Mouse (Mus musculus) cortical plate, adult 2 months (tissue): ENCODE measurements around the gene Ap3d1.

Experiments
- CTCF ChIP-seq: fragments of 200-500 bp; IDR thresholded peaks from 2 replicates; pipeline ENCODE4 v1.5.1; 2011; ENCODE audit warnings: mild to moderate bottlenecking, control low read depth, low read length; ENCODE audit not compliant: insufficient read depth; ENCODE audit errors: extremely low read depth
- POLR2A ChIP-seq: fragments of 200-500 bp; IDR thresholded peaks from 2 replicates; pipeline ENCODE4 v1.6.1; 2011; ENCODE audit warnings: mild to moderate bottlenecking, low read length, control low read depth; ENCODE audit not compliant: insufficient read depth; ENCODE audit errors: extremely low read depth

DNA sequence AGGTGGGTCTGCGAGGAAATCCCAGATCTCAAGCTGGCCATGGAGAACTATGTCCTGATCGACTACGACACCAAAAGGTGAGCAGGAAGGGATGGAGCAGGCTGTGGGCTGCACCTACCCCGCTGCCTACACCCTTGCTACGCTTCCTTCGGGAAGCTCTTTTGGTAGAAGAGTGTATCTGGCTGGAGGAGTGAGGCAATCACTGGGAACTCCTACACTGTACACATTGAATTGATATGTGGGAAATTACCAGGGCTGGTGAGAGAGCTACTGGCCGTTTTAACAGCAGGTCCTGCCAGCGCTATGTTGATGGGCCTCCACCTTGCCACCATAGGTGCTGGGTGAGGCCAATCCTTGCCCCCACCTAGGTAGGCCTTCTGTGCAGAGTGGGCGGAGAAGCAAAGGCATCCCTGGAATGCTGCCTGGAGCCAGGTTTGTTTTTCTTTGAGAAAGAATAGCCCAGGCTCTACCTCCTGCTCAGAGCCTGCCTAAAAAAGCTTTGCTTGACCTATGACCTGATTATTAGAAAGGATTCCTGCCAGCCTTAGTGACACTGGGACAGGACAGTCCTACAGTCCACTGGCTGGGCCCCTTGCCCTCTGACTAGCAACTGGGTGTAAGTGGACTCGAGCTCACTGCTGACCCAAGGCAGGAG is 24.2 kb upstream of the Ap3d1 start:
- TF ChIP-seq POLR2A: no peak
- no peak for TF ChIP-seq CTCF
